Mouse (Mus musculus) layer of hippocampus, adult 9-10 months (tissue): ENCODE results near the gene Pdzd11.

ENCODE experiments used
- DNase-seq: peaks from one replicate; pipeline ENCODE4 v3.0.0; 2022; ENCODE audit warnings: low spot score

Pdzd11 gene

DNA sequence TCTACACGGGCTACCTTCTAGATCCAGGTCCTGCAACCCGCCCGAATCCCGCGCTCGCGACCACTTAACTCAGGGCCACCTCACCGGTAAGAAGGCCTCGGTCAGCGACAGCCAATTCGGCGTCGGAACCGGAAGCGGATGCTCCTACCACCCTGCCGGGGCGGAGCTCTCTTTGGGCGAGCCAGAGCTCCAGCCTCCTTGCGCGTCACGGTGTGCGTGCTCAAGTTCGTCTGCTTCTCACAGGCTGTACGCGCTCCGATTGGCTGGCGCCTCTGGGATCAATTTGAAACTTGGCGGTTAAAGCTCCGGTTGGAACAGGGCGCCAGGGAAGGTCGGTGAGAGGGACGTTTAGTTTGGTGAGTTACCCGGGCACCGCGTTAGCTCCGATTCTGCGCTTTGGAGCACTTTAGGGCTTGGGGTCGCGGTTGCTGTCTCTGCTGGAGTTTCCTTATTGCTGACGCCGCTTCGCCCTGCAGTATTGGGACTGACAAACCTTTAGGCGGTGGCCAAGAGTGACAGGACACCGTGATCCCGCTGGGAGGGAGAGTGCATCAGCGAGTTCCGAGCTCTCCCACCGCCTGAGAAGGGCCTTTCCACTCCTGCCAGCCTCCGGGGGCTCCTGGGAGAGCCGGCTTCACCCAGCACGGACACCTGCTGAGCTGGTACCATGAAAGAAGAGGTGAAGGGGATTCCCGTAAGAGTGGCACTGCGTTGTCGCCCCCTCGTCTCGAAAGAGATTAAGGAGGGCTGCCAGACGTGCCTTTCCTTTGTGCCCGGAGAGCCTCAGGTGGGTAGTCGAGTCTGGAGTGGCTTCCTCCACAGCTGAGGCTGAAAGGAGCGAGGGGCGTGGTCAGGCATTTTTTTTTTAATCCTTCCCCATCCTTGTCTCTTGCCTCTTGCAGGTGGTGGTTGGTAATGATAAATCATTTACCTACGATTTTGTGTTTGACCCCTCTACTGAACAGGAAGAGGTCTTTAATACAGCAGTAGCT, at the start of gene Pdzd11:
Gene Pdzd11 (minus strand): TSS at position 767 of the 992 bp plus-strand sequence.
- DNase-seq, result peak; percentile 39

DNA sequence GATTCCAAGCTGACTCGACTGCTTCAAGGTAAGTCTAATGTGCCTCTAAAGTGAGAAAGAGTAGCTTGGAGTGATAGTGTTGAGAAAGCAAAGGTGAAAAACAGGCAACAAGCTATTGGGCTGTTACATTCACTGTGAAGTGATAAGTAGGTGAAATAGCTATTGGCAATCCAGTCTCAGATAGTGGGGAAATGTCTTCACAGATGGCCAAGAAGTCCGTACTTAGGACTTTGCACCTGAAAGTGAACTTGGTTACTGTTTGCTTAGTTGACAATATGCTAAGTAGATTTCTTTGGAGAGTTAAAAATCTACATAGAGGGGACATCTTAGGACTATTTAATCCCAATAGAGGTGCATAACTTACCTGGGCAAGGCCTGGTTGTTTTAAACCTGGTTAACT, 38.5 kb upstream of the Pdzd11 start:
- DNase-seq, result no peak

GRCm38 (mm10) chrX:100652848-100653247, 26.5 kb upstream of the Pdzd11 start:
- no peak for DNase-seq

- no peak for DNase-seq
These were observed 12.1 kb upstream of the Pdzd11 start for GRCm38 (mm10) chrX:100638477-100638876.

DNA sequence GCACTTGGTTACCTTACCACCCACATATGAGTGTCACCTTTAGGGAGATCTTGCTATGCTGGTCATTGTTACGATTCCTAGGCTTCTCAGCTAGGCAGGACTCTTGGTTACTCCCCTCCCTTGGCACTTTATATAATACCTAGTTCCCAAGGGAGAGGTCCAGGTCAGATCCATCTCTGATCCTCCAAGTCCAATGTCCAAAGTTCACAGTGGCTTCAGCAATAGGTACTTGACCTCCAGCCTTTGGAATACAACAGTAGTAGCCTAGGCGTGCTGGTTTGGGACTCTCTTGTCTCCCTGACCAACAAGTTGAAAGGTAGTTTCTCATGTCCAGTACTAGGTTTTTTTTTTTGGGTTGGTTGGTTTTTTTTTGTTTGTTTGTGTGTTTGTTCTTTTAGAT, 2.7 kb upstream of the Pdzd11 start:
- DNase-seq, result no peak

DNA sequence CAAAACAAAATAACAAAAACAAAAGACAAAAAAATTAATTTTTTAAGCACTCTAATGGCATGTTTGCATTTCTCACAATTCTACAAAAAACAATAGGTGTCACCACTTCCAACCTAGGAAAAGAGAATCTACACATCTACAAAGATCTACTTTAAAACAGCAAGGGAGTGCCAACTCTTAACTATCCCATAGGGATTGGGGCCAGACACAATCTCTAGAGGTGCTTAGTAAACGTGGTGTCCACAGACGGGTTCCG, 894 bp downstream of the Pdzd11 start, which contains the start of gene Kif4:
Gene Kif4 (plus strand): TSS at position 192 of the 256 bp plus-strand sequence.
- DNase-seq, result no peak

GRCm38 (mm10) chrX:100625146-100625545, 1.2 kb downstream of the Pdzd11 start:
- DNase-seq, result no peak

- DNase-seq, result no peak
These were observed 2.1 kb downstream of the Pdzd11 start for GRCm38 (mm10) chrX:100624242-100624641.

DNA sequence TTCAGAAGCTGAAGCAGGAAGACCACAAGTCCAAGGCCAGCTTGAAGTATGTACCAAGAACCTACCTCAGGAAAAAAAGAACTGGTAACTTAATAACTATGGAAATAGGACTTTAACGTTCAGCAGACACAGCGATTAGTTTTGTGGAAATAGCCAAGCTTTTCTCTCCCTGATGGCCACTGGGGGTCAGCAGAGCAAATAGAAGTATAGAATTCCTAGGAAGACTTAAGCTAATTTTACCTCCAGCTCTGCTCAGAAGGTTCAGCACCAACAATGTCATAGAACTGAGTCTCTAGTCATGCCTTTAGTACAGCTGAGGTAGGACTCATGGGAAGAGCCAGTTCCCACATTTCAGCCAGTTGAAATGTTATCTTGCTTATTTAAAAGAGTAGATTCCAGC, 5.0 kb downstream of the Pdzd11 start:
- no peak for DNase-seq

DNA sequence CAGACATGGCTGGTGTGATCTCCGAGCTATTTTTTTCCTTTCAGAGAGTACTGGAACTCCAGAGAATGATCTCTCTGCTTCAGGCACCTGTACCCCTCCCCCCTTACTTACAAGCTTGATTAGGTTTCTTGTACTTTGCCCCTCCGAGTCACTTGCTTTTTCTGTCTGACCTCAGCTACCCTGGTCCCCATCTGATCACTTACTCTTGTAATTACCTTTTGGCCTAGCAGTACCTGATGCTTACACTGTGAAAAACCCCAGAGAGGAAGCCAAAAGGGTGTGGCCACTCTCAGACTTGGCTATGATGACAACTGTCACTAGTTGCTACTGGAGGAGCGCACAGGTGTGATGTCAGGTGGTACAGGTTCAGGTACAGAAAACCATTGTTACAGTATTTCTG, 7.9 kb downstream of the Pdzd11 start:
- DNase-seq, result no peak

GRCm38 (mm10) chrX:100605314-100605713, 21.1 kb downstream of the Pdzd11 start, which contains the start of gene Arr3:
Arr3 (plus strand) TSS chrX:100605497.
- no peak for DNase-seq

DNA sequence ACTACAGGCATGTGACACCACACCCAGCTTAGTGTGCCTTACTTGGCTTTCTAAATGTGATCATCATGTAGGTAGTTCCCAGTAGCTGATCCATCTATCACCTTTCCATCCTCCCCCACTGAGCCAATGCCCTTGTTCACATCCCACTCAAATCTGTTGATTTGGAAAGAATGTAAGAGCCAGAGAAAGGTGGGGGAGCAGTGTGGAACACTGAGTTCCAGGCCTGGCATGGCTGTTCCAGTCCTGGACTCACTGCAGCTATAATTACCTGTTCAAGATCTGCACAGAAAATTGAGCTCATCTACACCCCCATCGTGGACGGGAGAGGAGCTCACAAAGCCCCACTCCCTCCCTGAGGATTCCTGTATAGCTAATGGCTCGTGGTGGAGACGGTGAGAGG, 26.6 kb downstream of the Pdzd11 start:
- DNase-seq, result no peak

DNA sequence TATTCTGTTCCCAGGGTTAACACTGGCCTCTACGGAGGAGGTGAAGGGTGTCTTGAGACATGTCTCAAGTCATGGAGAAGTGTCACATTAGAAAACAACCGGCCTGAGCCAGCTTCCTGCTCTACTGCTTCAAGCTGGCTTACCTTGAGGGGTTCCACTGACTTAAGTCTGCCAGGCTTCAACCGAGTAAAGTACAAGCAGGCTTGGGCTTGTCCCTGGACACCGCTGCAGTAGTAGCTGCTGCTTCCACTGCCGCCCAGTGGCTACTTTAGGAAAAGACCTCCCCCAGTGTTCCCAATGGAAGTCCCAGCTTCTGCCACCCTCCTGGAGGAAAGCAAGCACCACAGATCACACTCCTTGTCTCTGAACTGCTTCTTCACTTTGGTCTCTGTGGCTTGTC, 28.9 kb downstream of the Pdzd11 start:
- DNase-seq, result no peak

- DNase-seq, result no peak
These were observed 31.6 kb downstream of the Pdzd11 start, which contains the start of gene P2ry4 for GRCm38 (mm10) chrX:100594791-100595190. P2ry4 (minus strand) TSS chrX:100594869.
